Mouse (Mus musculus) liver (tissue): ENCODE measurements around the gene Coro1c.

ENCODE experiments used
- DNase-seq: peaks from one replicate; pipeline ENCODE4 v3.0.0-alpha.2; 2020; ENCODE audit warnings: mixed read lengths

Gene Coro1c

DNA sequence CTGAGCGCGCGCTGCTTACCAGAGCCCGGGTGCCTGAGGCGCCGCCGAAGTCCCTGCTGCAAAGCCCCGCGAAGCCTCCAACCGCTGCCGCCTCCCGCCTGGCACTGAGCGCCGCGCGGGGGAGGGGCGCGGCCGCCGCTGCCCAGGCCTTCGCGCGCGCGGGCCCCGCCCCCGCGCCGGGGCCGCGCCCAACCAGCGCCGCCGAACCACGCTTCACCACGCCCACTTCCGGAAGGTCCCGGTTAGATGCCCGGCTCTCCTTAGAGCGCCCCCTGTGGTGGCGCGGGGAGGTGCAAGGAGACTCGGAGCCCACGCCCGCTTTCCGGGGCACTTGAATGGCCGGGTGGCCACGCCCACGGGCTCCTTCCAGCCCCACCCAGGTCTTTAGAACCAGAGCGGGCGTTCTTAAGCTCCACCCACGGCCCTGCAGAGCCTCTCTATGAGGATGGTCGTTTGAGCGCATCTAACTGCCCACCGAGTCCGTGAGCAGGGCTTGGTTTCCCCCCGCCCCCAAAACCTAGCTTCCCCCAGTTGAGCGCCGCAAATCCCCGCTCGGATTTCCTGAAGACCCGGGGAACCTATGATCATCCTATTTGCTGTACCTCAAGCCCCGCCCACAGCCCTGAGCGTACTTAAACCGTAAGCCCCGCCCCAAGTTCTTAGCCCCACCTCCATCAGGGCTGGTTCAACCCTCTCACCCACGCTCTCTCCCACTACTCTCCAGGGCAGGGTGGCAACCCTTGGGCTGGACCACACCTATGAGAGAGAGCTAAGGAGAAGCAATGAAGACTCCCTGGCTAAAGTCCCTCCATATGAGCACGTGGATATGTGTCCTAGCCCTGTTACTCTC lies at the start of gene Coro1c:
Gene Coro1c, minus strand, starts transcription at position 167 of the 850 bp plus-strand sequence.
- peak; percentile 99 for DNase-seq

DNA sequence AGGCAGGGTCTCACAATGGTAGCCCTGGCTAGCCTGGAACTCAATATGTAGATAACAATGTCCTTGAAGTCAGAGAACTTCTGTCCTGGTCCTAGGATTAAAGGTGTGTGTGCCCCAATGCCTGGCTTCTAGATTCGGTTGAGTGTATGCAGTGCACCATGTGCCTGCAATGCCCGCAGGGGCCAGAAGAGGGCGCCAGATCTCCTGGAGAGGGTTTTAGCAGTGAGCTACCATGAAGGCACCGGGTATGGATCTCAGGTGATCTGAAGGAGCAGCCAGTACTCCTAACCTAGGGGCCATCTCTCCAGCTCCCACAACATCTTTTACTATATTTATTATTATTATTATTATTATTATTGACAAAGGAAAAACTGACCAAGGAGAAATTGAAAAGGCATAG lies 48.0 kb upstream of the Coro1c start:
- DNase-seq, result peak; percentile 95

DNA sequence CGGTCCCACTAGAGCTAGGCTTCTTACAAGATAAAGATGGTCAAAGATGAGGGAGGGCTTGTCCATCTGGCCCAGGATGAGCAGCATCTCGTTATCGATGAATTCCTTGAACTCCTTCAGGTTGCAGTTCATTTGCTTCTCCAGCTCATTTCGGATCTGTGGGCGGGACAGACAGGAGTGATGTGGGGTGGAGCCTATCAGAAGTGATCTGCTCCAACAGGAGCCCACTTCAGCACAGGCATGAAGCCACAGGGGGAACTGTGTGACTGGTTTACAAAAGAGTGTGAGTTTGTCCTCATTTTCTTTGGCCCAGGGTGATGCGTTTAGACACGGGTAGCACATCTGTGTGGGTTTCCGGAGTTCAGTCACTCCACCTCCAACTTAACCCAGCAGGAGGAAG lies 47.1 kb upstream of the Coro1c start:
- no peak for DNase-seq

DNA sequence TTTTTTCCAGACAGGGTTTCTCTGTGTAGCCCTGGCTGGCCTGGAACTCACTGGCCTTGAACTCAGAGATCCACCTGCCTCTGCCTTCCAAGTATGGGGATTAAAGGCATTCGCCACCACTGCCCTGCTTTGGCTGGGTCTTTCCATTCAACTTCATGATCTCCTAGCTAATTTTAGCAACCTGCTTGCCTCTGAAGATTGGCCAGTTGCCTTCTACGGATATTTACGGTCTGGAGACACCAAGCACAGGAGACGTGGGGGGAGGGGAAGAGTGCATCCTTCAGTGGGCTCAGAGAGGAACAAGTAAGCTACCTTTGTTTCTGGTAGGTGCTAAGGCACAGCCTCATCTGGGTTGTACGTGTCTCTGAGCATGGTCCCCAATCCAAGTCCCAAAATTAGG lies 46.7 kb upstream of the Coro1c start:
- no peak for DNase-seq

DNA sequence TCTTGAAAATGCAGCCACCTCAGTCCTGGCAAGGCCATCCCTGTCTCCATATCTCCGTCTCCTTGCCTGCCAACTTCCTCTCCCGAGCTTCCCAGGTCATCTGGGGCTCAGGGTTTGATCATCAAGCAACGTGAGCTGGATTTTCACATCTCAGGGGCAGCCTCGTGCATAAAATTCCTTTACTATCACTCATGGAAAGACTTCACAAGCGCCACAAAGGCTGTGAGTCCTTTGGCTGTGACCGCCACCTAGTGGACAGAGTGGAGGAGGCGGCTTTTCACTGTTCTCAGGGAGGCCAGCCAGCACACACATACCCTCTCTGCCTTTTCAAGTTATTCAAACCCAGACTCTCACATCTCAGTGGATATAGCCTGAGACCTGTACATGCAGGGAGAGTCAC lies 45.9 kb upstream of the Coro1c start:
- DNase-seq, result peak; percentile 86

DNA sequence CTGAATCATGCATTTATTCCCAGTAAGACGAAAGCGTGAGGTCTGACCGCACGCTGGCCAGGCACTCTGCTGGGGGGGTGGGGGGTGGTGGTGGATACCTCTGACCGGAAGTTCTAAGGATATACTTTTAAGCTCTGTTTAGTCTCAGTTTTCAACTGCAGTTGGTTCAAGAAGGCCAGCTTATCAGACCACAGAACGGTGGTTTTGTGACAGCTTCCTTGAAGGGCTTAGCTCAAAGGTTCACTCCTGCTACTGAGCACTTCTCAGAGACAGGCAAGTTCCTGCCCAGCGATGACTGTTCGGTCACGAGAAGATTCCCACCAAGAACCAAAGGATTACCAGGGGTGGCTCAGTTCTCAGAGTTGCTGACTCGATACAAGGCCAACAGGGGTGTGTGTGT lies 44.0 kb upstream of the Coro1c start:
- peak; percentile 39 for DNase-seq

DNA sequence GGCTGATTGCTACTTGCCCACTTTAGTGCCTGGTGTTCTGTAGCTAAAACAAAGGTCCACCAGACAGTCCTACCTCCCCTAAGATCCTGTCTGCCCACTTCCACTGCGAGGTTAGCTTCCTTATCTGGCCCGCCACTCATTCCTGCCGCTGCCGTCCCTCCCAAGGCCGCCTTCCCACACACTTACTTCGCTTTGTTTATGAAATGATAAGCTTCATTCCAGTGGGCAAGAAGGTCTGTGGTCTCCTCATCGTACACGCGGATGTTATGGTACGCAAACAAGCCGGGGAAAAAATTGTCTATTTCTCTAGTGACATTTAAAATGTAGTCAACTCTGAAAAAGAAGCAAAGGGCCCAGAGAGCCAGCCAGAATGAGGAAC lies 43.1 kb upstream of the Coro1c start:
- peak; percentile 84 for DNase-seq

DNA sequence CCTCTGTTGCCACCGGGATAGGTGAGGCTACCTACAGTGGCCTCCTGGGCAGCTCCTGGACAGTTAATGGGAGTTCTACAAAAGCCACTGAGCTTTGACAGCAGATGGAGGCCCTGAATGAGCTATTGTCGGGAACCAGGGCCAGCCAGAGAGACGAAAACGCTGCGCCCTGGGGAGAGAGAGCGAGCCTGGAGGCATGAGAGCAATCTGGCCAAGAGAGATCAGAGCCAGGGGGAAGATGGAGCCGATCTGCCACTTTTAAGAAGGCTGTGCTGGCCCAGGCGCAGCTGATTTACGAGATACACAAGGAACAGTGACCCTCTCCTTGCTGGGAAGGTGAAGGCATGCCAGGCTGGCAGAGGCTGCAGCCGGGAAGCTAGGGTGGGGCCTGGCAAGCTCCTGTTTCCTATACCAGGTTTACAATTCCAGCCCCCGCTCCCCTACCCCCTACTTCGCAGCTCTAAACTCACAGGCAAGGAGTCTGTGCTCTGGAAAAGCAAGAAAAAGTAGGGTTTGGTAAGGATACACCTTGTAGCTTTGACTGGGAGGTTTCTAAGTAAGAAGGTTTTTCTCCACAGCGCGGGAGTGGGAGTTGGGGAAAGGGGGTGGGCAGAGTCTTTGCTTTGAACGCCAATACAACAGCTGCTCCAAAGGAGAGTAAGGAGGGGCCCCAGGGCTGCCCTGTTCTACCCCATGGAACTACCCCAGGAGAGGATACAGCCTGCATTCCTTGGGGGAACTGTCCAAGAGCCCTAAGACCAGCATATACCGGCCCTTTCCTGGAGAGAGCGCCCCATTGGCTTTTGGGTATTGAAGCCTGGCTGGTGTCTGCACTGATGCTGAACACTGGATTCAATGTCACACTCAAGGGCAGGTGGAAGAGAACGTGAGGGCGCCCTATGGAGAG lies 42.5 kb upstream of the Coro1c start:
- no peak for DNase-seq

DNA sequence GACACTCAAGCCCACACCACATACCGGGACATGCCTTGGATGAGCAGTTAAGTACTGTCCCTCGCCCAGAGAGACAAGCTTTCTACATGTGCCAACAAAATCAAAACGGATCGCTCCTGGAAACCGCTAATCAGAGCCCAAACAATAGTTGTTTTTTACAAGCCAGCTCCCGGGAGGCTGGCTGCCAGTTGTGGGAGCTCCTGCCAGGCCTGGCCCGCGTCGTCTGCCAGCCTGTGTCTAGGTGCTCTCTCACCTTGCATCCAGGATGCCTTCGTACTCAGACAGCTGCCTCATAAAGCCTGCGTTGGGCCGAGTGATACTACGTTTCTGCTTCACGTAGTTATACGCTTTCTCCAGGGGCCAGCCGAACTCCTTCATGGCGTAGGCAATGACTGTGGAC lies 41.6 kb upstream of the Coro1c start:
- DNase-seq, result no peak

DNA sequence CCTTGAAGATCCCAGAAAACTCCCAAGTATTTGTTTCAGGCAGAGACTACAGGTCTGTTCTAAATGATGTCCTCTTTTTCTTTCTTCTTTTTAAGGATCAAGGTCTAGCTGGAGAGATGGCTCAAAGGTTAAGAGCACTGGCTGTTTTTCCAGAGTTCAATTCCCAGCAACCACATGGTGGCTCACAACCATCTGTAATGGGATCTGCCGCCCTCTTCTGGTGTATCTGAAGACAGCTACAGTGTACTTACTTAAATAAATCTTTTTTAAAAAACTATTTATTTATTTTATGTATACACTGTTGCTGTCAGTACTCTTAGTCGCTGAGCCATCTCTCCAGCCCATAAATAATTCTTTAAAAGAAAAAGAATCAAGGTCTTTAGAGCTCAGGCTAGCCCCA lies 38.7 kb upstream of the Coro1c start:
- DNase-seq, result no peak

DNA sequence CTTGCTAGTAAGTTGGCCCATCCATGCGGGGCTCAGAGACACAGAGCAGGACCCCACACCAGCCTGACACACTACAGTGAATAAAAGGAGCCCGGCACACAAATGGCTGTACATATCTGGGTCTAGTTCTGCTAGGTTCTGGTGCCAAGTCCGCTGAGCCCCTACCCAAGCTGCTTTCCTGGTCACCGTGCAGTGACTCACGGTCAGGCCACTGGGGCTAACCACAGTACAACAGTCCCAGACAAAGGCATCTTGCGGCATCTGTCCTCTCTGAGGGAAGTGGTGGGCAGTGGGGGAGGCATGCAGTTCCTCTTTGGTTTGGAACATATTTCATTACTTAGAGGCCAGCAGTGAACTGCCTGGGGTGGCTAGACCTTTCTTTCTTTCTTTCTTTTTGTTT lies 36.6 kb upstream of the Coro1c start:
- peak; percentile 38 for DNase-seq

DNA sequence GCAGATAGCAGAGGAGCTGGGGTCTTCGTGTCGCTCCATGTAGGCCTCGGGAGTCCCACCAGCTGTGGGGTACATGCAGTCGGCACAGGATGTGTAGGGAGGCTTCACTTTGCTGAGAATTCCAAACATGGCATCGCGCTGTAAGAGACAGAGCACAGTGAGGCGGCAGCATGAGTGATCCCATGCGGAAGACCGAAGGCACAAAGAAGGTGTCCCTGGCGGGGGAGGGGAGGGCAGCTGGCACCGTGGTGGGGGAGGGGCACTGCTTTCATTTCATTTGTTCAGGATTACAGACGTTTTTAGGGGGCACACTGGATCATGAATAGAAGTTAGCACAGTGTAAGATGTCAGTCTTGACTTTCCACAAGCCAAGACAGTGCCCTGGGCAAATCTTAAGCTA lies 34.8 kb upstream of the Coro1c start:
- no peak for DNase-seq

DNA sequence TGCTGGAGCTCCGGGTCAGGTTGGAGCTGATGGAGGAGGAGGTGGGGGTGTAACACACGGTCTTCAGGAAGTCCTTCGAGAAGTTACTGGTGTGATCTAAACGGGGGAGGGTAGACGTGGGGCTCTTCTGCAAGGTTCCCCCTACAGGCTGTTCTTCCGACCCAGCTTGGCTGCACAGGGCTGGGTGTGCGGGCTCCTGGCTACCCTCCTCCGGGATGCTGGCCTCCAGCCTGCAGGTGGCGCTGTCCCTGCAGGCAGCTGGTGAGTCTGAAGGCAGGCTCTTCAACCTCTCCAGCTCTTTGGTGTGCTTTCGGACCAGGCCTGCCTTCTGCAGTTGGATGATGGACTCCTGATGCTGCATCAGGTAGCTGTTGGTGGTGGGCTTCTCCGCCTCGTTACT lies 34.0 kb upstream of the Coro1c start:
- DNase-seq, result peak; percentile 53

DNA sequence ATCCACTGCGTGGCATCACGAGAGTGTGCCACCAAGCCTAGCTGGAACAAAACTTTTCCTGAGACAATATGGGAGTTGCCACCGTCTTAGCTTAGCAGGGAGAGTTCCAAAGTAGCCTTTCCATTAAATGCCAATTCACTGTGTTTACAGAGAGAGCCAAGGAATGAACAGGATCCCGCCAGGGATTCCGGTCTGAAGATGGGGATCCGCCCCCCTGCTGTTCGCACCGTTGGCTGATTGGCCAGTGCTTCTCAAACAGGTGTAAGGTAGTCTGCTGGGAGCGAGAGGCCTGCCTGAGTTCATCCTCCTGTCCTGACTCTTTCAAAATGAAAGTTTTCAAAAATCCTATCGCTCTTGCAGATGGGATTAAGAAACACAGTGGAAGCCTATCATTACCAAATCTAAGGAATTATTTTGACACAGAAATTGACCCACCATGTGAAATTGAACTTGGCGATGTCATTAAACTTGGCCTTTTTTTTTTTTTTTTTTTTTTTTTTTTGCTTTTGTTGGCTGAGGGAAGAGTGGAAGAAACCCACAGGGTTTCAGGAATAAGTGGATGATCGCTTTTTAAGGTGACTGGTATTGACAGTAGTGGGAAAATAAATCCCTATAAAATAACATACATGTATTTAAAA lies 30.8 kb upstream of the Coro1c start:
- DNase-seq, result no peak

DNA sequence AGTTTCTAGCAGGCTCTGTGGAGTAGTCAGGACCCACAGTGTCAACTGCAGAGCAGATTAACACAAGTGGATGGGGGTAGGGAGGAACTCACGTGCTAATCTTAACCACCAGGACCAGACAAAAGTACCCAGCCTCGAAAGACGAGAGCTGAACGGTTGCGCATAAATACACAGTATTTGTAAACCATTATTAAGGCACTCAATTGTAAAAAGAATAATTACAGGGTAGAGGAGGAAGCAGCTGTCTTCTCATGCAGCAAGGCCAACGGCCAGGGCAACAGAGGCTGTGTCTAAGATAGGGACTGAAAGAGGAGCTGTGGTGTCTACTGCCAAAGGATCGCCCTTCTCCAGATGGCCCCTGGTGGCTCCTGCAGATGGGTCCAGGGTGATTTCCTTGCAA lies 29.1 kb upstream of the Coro1c start:
- no peak for DNase-seq

DNA sequence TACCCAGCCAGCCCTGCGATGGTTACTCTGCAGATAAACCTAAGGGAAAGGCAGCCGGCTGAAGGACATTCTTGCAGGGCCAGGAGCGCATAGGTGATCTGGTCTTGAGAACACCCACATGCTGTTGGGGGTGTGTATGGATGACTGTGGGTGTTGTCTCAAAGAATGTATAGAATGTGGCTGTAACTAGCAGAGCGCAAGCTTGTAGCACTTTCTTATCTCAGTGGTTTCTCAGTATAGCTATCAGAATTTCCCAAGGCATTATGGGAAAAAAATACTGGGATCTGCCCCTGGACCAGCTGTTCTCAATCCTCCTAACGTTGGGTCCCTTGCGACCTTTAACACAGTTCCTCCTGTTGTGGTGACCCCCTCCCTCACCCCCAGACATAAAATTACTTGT lies 25.3 kb upstream of the Coro1c start:
- DNase-seq, result no peak

DNA sequence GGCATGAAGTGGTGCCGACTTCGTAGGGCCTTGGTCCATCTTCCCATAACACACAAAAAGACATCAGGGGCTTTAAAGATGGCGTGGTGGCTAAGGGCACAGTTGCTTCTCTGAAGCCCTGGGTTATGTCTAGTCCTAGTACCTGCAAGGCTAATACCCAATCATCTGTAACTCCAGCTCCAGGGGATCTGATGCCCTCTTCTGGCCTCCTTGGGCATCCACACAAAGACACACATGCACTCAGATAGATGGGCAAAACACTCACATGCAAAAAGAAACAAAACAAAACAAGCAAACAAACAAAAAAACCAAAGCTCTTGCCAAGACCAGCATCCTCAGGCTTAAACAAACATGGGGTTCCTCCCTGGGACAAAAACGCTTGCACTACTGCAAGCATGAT lies 24.9 kb upstream of the Coro1c start:
- DNase-seq, result no peak

DNA sequence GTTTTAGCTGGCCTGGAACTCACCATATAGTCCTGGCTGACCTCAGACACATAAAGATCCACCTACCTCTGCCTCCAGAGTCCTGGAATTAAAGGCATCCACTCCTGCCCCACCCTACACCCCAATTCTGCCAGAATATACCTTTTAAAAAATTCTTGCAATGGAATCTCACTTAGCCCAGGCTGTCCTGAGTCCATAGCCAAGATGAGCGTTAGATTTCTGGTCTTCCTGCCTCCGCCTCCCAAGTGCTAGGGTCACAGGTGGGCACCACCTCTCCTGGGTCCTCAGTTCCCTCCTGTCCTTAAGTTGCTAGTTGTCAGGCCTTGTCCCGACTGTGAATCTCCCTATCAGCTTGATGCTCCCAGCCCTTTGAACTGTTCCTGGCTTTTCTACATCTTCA lies 23.8 kb upstream of the Coro1c start:
- DNase-seq, result no peak

DNA sequence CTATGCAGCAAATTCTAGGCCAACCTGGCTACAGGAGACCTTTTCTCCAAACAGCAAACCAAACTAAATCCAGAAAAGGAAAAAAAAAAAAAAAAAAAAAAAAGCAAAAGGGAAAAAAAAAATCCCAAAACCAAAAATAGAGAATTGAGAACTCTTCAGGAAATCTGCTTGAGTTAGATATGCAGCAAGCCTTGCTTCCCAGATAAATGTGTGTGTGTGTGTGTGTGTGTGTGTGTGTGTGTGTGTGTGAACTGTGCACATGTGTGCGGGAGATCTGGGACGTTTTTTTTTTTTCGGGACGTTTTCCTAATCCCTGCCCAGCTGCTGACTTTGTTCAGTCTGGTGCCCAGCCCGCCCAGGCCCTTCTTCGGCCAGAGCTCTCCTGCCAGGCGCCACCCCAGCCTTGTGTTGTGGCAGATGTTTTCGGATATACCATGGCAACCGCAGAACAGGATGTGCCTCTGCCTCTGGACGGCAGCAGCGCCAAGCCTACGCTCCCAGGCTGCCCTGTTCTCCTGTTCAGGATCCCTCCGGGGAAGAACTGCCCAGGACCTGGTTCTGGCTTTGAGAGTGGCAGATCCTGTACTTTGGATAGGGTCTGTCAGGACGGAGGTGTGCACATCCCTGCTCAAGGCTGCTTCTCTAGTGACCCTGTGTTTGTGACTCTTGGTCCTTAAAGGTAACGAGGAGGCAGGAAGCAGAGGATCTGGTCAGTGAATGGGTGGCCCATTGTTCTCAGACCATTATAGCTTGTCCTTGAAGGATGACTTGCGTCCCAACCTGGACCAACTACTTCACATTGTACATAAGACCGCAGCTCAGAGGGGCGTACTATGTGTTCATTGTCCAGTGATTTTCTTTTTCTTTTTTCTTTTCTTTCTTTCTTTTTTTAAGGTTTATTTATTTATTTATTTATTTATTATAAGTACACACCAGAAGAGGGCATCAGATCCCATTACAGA lies 22.4 kb upstream of the Coro1c start:
- DNase-seq, result peak; percentile 43

DNA sequence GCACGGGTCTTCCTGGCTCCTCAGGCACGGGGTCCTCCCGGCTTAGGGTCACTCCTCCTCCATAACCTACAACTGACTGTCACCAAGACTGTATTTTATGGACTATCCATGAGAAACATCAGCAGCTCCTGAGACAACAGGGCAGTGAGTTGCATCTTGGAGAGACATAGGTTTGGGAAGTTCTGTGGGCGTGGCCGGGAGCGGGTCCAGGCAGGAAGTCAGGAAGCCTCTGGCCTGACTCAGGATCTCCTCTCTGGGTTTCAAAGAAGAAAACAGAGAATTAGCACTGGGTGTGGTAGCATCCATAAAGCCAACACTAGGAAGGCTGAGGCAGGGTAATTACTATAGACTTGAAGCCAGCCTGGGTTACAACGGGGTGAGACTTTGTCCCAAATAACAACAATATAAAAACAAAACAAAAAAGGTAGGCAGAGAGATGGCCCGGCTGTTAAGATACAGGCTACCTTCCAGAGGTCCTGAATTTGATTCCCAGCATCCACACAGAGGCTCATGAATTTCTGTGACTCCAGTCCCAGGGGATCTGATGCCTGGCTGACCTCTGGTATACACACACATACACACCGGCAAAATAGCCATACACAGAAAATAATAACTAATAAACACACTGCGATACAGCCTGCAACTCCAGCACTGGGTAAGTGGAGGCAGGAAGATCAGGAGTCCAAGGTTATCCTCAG lies 21.5 kb upstream of the Coro1c start:
- DNase-seq, result no peak

DNA sequence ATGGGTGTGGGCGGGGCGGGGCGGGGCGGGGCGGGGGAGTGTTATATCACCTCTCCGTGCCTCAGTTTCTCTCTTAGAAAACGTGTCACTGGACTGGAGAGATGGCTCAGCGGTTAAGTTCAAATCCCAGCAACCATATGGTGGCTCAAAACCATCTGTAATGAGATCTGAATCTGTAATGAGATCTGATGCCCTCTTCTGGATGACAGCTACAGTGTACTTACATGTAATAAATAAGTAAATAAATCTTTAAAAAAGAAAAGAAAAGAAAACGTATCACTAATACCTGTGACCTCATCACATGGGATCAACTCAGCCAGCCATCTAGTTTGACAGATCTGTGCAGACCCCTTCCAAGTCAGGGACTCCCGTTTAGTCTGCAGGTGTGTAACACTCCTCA lies 21.0 kb upstream of the Coro1c start:
- no peak for DNase-seq

DNA sequence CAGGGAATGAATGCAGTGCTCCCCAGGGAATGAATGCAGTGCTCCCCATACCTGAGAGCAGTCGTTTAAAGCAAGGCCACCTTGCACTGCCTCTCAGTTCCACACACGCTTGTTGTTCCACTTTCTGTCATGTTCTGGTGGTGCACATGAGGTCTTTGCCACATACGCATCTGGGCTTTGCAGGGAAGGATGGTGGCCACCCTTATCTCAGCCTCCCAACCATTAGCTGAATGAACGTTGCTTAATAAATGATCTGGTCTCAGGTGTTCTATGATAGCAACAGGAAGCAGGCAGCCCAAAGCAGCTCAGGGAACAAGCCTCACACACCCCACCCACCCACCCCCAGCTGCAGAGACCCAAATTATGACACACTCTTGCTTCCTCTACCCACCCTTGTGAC lies 16.1 kb upstream of the Coro1c start:
- DNase-seq, result no peak
